Mouse (Mus musculus) neural tube, embryonic 14.5 days (tissue): ENCODE data around the gene Smyd1. TPM values are rescaled to one million over a fixed set of nuclear protein-coding genes. Genes with fewer than 3 reads are reported as not detected.

ENCODE experiments used
- ATAC-seq: fragments of 200-750 bp; cut with Nextera tagmentation; 2 replicates; pipeline ENCODE4 v1.8.0; 2017; ENCODE audit warnings: low read depth, mild to moderate bottlenecking, moderate TSS enrichment, moderate library complexity
- H3K27ac ChIP-seq: fragments of 300-500 bp; sonication (generic); 2 replicates; pipeline ENCODE4 v1.5.1; 2014; ENCODE audit warnings: low read depth, mild to moderate bottlenecking, control low read depth, low read length, moderate library complexity, mixed read lengths
- H3K27me3 ChIP-seq: fragments of 300-500 bp; sonication (generic); 2 replicates; pipeline ENCODE4 v1.6.1; 2014; ENCODE audit warnings: low read length; ENCODE audit not compliant: control insufficient read depth, insufficient read depth
- H3K36me3 ChIP-seq: fragments of 300-500 bp; sonication (generic); 2 replicates; pipeline ENCODE4 v1.6.1; 2014; ENCODE audit warnings: low read length, mixed read lengths; ENCODE audit not compliant: control insufficient read depth, insufficient read depth
- H3K4me1 ChIP-seq: fragments of 300-500 bp; sonication (generic); 2 replicates; pipeline ENCODE4 v1.6.1; 2014; ENCODE audit warnings: low read length; ENCODE audit not compliant: control insufficient read depth, insufficient read depth
- H3K4me2 ChIP-seq: fragments of 300-500 bp; sonication (generic); 2 replicates; pipeline ENCODE4 v1.6.1; 2014; ENCODE audit warnings: mild to moderate bottlenecking, low read depth, low read length, control low read depth
- H3K4me3 ChIP-seq: fragments of 300-500 bp; sonication (generic); 2 replicates; pipeline ENCODE4 v1.5.1; 2014; ENCODE audit warnings: low read depth, low read length, control low read depth, mixed read lengths
- H3K9ac ChIP-seq: fragments of 300-500 bp; sonication (generic); replicated peaks from 2 replicates; pipeline ENCODE4 v1.6.1; 2014; ENCODE audit warnings: low read depth, mild to moderate bottlenecking, control low read depth, low read length, mixed read lengths
- H3K9me3 ChIP-seq: fragments of 300-500 bp; sonication (generic); 2 replicates; pipeline ENCODE4 v1.6.1; 2016; ENCODE audit warnings: low read length; ENCODE audit not compliant: control insufficient read depth
- WGBS: fragments of 180-500 bp; shearing (Covaris S2); extraction: QIAGEN DNeasy Blood & Tissue Kit; methylation state at CpG from one replicate; pipeline ENCODE4 v1.1.7; 2014; 5-methylcytosine and 5-hydroxymethylcytosine counted together
- polyA plus RNA-seq: library from polyadenylated mRNA; unstranded; fragments of >200 nt; fragmentation: Nextera tagmentation; extraction: Ambion mirVana; gene quantifications from 2 replicates; pipeline ENCODE4 v1.2.1, GENCODE M21; 2014

Smyd1 gene
- polyA plus RNA-seq: 0.27 and 0.50 TPM in 2 replicates

DNA sequence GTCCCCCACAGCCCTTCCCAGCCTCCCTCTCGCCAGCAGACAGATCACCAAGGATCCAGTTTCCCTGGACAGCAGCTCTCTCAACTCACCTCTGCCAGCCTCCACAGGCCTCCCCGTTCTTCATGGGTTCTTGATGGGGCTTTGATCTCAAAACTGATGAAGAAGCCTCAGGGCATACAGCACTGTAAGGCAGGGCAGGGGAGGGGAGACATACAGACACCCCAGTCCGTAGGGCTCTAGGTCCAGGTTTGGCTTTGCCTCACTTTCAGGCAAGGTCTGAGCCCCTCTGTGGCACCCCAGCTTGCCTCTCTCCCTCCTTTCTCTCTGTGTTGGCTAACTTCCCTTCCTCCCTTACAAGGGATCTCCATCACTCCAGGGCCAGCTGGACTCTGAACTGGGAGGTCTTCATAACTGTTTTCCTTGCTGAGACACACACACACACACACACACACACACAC, at the start of gene Smyd1:
Gene Smyd1 (minus strand): TSS at position 408 of the 458 bp plus-strand sequence.
- no peaks in the 10 kb centered on the region for H3K36me3 ChIP-seq
- H3K27ac ChIP-seq: no peak within 1 kb of the TSS
- no peak within 1 kb of the TSS for H3K4me3 ChIP-seq
- 79% methylated on average over 3 of the region's 3 CpGs for WGBS
- H3K4me2 ChIP-seq: no peak within 1 kb of the TSS
- H3K9ac ChIP-seq: no peak within 1 kb of the TSS
- no peaks in the 10 kb centered on the region for H3K27me3 ChIP-seq
- no peaks in the 10 kb centered on the region for H3K4me1 ChIP-seq
- no peak for ATAC-seq
- no peaks in the 10 kb centered on the region for H3K9me3 ChIP-seq

DNA sequence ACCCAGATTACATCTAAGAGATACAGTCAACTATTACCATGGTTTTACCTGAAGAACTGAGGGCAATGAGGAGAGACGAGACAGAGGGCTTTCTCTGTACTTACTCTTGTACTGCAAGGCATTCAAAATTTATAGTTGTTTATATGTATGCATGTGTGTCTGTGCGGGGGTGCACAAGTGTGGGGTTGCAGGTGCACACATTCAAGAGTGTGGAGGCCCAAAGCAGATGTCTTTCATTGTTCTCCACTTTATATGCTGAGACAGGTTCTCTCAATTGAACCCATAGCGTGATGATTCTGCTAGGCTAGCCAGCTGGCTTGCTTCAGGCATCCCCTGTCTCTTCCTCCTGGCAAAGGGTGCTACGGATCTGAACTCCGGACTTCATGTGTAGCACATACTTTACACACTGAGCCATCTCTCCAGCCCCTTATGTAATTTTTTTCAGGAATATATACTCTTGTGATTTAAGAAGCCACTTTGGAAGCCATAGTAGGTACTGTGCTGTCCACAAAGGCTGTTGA, 49.1 kb upstream of the Smyd1 start:
- no peak overlapping the region for H3K9ac ChIP-seq
- no peak overlapping the region for H3K4me2 ChIP-seq
- H3K27ac ChIP-seq: no peak overlapping the region
- H3K4me3 ChIP-seq: no peak overlapping the region
- H3K9me3 ChIP-seq: no peaks in the 10 kb centered on the region
- no peaks in the 10 kb centered on the region for H3K36me3 ChIP-seq
- H3K4me1 ChIP-seq: no peaks in the 10 kb centered on the region
- WGBS: 82% methylated on average over 5 of the region's 5 CpGs
- no peaks in the 10 kb centered on the region for H3K27me3 ChIP-seq
- no peak for ATAC-seq

DNA sequence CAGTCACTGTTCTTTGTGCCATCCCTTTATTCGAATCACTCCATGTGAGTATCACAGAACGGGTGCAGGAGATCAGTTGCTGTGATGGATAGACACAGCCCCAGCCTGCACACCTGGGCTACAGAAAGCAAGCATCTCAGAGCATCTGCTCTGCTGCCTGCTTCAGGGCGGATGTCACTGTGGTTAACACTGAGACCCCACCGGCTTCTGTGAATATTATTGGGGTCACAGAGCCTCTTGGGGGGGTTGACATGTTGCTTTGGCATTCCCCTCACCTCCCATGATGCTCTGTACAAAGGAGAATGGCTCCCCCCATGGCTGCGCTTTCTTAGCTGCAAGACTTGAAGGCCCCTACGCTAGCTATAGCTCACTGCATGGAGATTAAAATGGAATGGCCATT, 47.4 kb upstream of the Smyd1 start:
- Histone ChIP-seq H3K4me3 (no peak overlapping the region), H3K4me2 (no peak overlapping the region), H3K27ac (no peak overlapping the region), H3K9ac (no peak overlapping the region), H3K27me3 (no peaks in the 10 kb centered on the region), H3K36me3 (no peaks in the 10 kb centered on the region), H3K4me1 (no peaks in the 10 kb centered on the region), H3K9me3 (no peaks in the 10 kb centered on the region)
- no peak for ATAC-seq
- WGBS: 92% methylated on average over 6 of the region's 6 CpGs

DNA sequence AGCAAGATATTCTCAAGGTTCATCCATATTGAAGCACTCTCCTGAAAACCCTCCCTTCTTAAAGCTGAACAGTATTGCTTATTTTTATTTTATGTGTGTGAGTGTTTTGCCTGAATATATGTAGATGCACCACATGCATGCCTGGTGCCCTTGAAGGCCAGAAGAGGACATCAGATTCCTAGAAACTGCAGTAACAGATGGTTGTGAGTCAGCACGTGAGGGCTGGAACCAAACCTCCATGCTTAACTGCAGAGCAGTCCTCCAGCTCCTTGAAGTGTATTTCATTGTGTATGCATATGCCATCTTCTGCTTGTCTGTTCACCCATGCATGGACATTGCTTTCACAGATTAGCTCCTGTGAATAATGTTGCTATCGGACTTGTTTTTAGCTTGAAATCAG, 42.0 kb upstream of the Smyd1 start:
- no peaks in the 10 kb centered on the region for H3K36me3 ChIP-seq
- no peaks in the 10 kb centered on the region for H3K4me1 ChIP-seq
- no peak overlapping the region for H3K4me3 ChIP-seq
- no peak overlapping the region for H3K9ac ChIP-seq
- H3K27me3 ChIP-seq: no peaks in the 10 kb centered on the region
- no peak overlapping the region for H3K4me2 ChIP-seq
- WGBS: 77% methylated on average over 2 of the region's 2 CpGs
- ATAC-seq: no peak
- H3K27ac ChIP-seq: no peak overlapping the region
- no peaks in the 10 kb centered on the region for H3K9me3 ChIP-seq

DNA sequence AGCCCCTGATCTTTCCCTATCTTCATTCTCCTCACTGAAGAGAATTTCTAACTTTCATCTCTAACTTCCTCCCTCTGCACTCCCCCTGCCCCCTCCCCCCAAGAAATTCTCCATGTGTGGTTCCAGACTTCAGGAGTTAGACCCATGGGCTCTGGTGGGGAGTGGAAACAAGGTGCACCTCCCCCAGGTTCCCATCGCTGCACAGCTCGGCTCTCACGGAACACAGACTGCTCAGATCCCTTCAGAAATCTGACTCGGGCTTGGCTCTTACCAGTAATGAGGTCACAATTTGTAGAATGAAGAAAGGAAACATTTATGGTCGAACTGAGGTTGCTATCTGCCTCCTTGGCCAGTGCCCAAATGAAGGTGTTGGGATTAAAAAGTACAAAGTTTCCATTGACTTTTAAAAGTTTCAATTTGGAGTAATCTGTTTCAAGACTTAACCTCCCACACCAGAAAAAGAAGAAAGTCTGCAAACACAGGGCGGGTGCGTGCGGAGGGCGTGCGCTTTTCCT, 39.2 kb upstream of the Smyd1 start:
- no peak overlapping the region for H3K4me3 ChIP-seq
- H3K27me3 ChIP-seq: no peaks in the 10 kb centered on the region
- ATAC-seq: no peak
- WGBS: 90% methylated on average over 10 of the region's 10 CpGs
- no peaks in the 10 kb centered on the region for H3K36me3 ChIP-seq
- H3K9ac ChIP-seq: no peak overlapping the region
- no peaks in the 10 kb centered on the region for H3K4me1 ChIP-seq
- no peaks in the 10 kb centered on the region for H3K9me3 ChIP-seq
- H3K4me2 ChIP-seq: no peak overlapping the region
- no peak overlapping the region for H3K27ac ChIP-seq

DNA sequence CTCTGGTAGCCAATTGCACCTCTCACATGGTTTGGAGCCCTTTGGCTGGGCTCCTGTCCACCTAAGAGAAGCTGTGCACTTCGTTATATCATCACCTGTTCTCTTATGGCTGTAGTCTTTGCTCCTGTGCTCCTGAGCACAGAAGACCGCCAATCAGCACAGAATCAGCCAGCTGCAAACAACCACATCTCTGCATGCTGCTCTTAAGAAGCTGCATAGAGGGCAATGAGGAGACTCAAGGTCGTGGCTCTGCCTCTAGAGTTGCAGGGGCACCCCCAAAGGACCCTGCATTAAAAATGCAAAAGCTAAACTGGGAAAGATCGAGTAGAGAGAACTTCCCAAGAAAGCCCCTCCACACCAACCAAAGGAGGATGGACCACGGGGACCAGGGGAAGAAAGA, 38.7 kb upstream of the Smyd1 start:
- Histone ChIP-seq H3K4me3 (no peak overlapping the region), H3K27ac (no peak overlapping the region), H3K4me1 (no peaks in the 10 kb centered on the region), H3K36me3 (no peaks in the 10 kb centered on the region), H3K9me3 (no peaks in the 10 kb centered on the region), H3K4me2 (no peak overlapping the region), H3K27me3 (no peaks in the 10 kb centered on the region), H3K9ac (no peak overlapping the region)
- 71% methylated on average over 5 of the region's 5 CpGs for WGBS
- ATAC-seq: no peak

DNA sequence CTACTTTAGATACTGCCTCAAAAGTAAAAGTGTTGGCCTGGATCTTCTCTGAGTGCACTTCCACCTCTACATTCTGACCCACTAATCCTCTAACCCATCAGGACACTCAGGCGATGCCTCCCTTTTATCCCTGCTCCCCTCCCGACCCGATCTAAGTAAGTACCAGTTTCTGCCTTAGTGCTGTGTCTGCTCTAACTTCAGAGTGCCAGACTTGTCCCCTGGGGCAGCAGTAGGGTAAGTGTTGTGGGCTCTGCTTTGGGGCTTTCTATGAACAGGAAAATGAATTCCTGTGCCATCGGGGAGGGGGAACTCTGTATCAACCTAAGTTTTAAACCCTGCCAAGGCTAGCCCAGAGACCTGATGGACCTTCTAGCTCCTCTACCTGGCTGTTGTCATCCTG, 38.2 kb upstream of the Smyd1 start:
- H3K9ac ChIP-seq: no peak overlapping the region
- H3K27me3 ChIP-seq: no peaks in the 10 kb centered on the region
- no peak overlapping the region for H3K4me3 ChIP-seq
- H3K27ac ChIP-seq: no peak overlapping the region
- ATAC-seq: no peak
- no peaks in the 10 kb centered on the region for H3K9me3 ChIP-seq
- no peaks in the 10 kb centered on the region for H3K36me3 ChIP-seq
- no peak overlapping the region for H3K4me2 ChIP-seq
- H3K4me1 ChIP-seq: no peaks in the 10 kb centered on the region
- 91% methylated on average over 4 of the region's 4 CpGs for WGBS

DNA sequence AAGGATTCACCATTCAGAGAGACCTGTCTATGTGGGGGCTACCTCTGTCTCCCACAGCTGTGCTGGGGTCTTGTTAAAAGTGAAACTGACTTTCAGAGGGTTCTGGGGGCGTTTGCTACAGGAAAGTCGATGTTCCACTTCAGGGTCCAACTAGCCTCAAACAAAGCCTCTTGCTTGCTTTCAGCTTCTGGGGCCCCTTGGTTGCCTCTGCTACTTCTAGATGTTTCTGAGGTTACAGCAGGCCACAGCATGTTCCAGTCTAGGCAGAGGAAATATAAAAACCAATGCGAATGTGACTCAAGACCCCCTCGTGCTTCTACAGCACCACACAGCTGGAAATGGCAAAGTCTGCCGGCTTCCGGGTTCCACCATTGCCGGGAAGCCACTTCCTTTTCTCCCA, 35.5 kb upstream of the Smyd1 start:
- Histone ChIP-seq H3K27me3 (no peaks in the 10 kb centered on the region), H3K27ac (no peak overlapping the region), H3K36me3 (no peaks in the 10 kb centered on the region), H3K4me3 (no peak overlapping the region), H3K4me1 (no peaks in the 10 kb centered on the region), H3K4me2 (no peak overlapping the region), H3K9me3 (no peaks in the 10 kb centered on the region), H3K9ac (no peak overlapping the region)
- 95% methylated on average over 7 of the region's 7 CpGs for WGBS
- no peak for ATAC-seq

DNA sequence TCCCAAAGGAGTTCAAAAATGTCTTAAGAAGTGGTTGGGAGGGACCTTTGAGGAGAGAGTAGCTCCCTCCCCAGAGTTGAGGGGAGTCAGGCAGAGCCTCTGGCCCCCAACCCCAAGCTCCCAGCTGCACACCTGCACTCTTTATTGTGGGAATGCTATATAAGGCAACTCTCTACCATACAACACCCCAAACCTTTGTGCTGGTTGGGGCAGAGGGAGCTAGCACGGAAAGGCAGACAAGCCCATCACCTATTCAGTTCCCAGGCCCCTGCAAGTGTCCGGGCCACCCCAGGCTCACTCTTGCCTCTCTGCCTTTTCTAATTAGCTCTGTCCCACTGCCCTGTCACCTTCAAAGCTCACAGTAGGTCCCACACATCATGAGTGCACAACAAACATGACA, 31.7 kb upstream of the Smyd1 start:
- Histone ChIP-seq H3K27me3 (no peaks in the 10 kb centered on the region), H3K36me3 (no peaks in the 10 kb centered on the region), H3K4me1 (no peaks in the 10 kb centered on the region), H3K9me3 (no peaks in the 10 kb centered on the region), H3K9ac (no peak overlapping the region), H3K4me3 (no peak overlapping the region), H3K4me2 (no peak overlapping the region), H3K27ac (no peak overlapping the region)
- WGBS: 74% methylated on average over 2 of the region's 2 CpGs
- ATAC-seq: no peak
